Mouse (Mus musculus): ENCODE results near the gene Inafm1.

DNA sequence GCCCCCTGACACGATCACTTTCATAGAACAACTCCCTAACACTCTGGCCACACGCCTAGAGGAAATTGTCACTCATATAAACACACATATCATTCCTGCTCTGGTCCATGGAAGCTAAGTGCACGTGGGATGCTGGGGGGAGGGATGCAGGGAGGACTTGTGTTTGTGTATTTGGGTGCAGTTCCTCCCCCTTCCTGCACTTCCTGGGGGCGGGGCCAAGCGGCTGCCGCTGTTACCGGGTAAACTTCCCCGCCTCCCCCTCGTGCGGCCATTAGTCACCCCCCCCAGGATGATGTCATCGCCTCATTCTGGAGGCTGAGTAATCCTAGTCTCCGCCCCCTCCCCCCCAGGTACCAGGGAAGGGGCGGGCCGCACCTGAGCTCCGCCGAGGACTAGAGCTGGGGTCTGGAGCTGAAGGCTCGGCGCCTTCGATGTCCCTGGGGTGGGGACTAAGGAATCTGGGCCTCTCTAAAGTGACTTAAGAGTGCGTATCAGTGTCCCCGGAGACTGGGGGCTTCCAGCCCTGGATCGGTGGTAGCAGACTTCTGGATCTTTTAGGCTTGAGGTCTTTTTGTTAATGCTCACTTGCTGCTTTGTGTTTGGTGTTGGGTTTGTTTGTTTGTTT lies 23.5 kb upstream of the Inafm1 start:
- TF ChIP-seq CTCF (IDR thresholded peaks at IDR 0.05; ENCODE audit: control insufficient read depth, insufficient read depth, low read length) = peak; percentile 32; the same call in 1 of the 2 replicates
- TF ChIP-seq POLR2A (IDR thresholded peaks at IDR 0.05; ENCODE audit: borderline replicate concordance, control insufficient read depth, low read depth, low read length) = no peak
